Mouse (Mus musculus) neural tube, embryonic 13.5 days (tissue): ENCODE measurements around the gene Cd81. TPM values are rescaled to one million over a fixed set of nuclear protein-coding genes. Genes with fewer than 3 reads are reported as not detected.

Experiments
- ATAC-seq: fragments of 200-750 bp; cut with Nextera tagmentation; 2 replicates; pipeline ENCODE4 v1.8.0; 2017; ENCODE audit warnings: low read depth, mild to moderate bottlenecking, moderate TSS enrichment, moderate library complexity
- H3K27ac ChIP-seq: fragments of 300-500 bp; sonication (generic); replicated peaks from 2 replicates; pipeline ENCODE4 v1.5.1; 2015; ENCODE audit warnings: moderate library complexity, mild to moderate bottlenecking, inconsistent platforms
- H3K27me3 ChIP-seq: fragments of 300-500 bp; sonication (generic); 2 replicates; pipeline ENCODE4 v1.6.1; 2015; ENCODE audit warnings: mild to moderate bottlenecking, inconsistent platforms
- H3K36me3 ChIP-seq: fragments of 300-500 bp; sonication (generic); 2 replicates; pipeline ENCODE4 v1.6.1; 2015; ENCODE audit warnings: mild to moderate bottlenecking, inconsistent platforms
- H3K4me1 ChIP-seq: fragments of 300-500 bp; sonication (generic); replicated peaks from 2 replicates; pipeline ENCODE4 v1.6.1; 2015; ENCODE audit warnings: inconsistent platforms
- H3K4me2 ChIP-seq: fragments of 300-500 bp; sonication (generic); 2 replicates; pipeline ENCODE4 v1.6.1; 2015; ENCODE audit warnings: inconsistent platforms, mild to moderate bottlenecking, moderate library complexity
- H3K4me3 ChIP-seq: fragments of 300-500 bp; sonication (generic); 2 replicates; pipeline ENCODE4 v1.5.1; 2015; ENCODE audit warnings: mild to moderate bottlenecking, inconsistent platforms
- H3K9ac ChIP-seq: fragments of 300-500 bp; sonication (generic); 2 replicates; pipeline ENCODE4 v1.6.1; 2015; ENCODE audit warnings: moderate library complexity, mild to moderate bottlenecking, inconsistent platforms
- H3K9me3 ChIP-seq: fragments of 300-500 bp; sonication (generic); 2 replicates; pipeline ENCODE4 v1.6.1; 2016; ENCODE audit warnings: inconsistent platforms
- WGBS: fragments of 180-500 bp; shearing (Covaris S2); methylation state at CpG from one replicate; pipeline ENCODE4 v1.1.7; 2015; 5-methylcytosine and 5-hydroxymethylcytosine counted together
- polyA plus RNA-seq: library from polyadenylated mRNA; unstranded; fragments of >200 nt; fragmentation: Nextera tagmentation; extraction: Ambion mirVana; gene quantifications from 2 replicates; pipeline ENCODE4 v1.2.1, GENCODE M21; 2015

Cd81 gene
- polyA plus RNA-seq, 1 experiment from 2014 or later, result 369 TPM

DNA sequence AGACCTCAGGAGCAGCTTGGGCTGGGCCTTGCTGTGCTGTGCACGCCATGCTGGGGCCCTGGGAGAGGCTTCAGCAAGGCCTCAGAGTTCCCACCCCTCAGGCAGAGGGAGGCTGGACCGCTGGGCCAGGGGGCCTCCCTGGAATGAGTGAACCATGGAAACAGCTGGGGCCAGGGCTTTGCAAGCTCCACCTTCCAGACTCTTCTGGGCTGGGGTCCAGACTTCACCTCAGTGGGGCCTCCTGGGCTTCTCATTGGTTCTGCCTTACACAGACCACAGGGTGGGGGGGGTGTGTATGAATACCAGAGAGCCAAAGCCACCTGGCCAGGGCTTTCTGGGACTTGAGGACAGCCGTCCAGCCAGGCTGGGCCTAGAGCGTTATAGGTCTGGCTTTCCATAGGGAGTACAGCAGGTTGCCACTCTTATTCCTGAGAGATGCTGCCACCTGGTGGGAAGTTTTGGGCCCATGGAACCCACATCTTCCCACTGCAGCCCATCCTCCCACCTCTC, 34.6 kb downstream of the Cd81 start:
- peak overlapping the region; percentile 15; the same call in 1 of the 2 replicates for H3K4me2 ChIP-seq
- H3K4me3 ChIP-seq, result no peak overlapping the region
- H3K27me3 ChIP-seq, result no peaks in the 10 kb centered on the region
- ATAC-seq, result peak; percentile 72
- no peaks in the 10 kb centered on the region for H3K9me3 ChIP-seq
- peak overlapping the region; percentile 39; the same call in 1 of the 2 replicates for H3K9ac ChIP-seq
- H3K27ac ChIP-seq, result 0 out of 2 replicates have a peak overlapping the region, but pooled peaks have one; percentile 15
- H3K4me1 ChIP-seq, result peaks cover 10% of the 10 kb centered on the region
- H3K36me3 ChIP-seq, result no peaks in the 10 kb centered on the region
- WGBS, result 45% methylated on average over 4 of the region's 4 CpGs

DNA sequence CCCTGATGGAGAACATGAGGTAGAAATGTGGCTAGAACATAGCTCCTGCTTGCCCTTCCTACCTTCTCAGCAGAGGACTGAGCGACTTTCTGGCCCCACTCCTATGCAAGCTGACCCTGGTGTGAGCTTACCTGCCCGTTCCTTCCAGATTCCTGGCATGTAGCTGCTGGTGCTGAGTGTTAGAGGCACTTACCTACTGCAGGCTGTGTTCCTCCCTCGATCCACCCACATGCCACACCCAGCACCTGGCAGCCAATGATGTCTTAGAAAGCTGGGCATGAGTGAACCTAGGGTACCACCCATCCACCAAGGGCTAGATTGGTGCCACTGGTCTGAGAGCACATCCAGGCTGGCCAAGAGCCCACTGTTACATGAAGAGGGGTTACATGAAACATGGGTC, 41.3 kb downstream of the Cd81 start:
- Histone ChIP-seq H3K4me1 (no peaks in the 10 kb centered on the region), H3K27me3 (peaks cover 5% of the 10 kb centered on the region; the same call in 1 of the 2 replicates), H3K9ac (no peak overlapping the region), H3K36me3 (no peaks in the 10 kb centered on the region), H3K9me3 (no peaks in the 10 kb centered on the region), H3K4me3 (no peak overlapping the region), H3K27ac (no peak overlapping the region), H3K4me2 (no peak overlapping the region)
- no peak for ATAC-seq
- WGBS, result 78% methylated on average over 3 of the region's 3 CpGs

DNA sequence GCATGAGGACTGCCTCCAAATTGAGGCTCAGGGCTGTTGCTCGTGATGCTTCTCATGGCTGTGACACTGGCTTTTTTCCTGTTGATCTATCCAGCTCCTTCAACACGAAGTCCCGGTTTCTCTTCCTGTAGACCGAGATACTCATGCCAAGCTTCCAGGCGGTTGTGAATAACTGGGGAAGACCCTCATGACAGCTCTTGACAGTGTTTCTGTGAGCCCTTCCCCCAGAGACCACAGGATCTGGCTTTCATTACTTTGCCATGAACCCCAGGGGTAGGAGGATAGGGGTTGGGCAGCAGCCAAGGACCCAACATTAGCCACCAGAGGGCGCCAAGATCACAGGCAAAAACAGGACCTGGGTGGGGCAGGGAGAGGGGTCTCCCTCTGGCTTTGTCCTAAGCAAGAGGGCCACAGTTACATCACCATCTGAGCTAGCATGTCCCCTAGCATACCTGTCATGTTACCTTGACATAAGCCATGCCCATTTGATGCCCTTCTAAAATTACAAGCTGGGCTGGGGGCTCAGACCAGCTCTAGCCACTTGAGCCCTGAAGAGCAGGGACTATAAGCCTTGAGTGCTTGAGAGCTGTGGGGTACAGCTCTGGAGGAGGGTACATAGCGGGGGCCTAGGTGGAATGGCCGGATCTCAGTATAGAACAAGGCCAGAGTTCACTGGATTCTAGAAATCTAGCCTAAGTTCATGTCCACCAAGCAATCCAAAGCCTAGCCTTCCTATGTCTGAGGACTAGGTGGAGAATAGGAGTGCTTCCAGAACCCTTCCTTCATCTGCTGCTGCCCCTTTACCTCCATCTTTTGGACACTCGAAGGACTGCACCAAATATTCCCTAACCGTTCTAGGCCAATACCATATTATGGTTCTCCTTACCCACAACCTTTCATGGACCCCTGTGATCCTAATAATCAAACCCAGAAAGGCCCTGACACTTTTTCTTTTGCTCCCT, 42.3 kb downstream of the Cd81 start, which contains the start of gene Trpm5:
Gene Trpm5, minus strand, starts transcription at position 51 of the 962 bp plus-strand sequence.
- 47% methylated on average over 10 of the region's 10 CpGs for WGBS

DNA sequence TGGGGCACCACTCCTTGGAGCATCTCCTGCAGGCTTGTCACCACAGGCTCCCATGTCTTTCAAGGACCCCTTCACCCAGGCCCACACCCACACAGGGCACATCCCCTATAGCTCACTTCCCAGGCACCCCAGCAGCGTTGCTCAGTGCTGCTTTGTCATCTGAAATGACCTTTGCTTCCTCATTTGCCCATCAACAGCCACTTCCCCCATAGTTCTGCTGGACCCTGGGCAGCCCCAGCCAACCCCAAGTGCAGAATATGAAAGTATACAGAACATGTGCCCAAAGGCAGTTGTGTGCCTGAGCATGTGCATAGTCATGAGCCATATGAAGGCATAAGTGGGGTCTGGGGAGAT, 43.0 kb downstream of the Cd81 start:
- H3K9ac ChIP-seq, result no peak overlapping the region
- WGBS, result 43% methylated on average over 1 of the region's 1 CpGs
- no peak overlapping the region for H3K27ac ChIP-seq
- no peak overlapping the region for H3K4me3 ChIP-seq
- H3K27me3 ChIP-seq, result peaks cover 5% of the 10 kb centered on the region; the same call in 1 of the 2 replicates
- H3K4me2 ChIP-seq, result no peak overlapping the region
- H3K36me3 ChIP-seq, result no peaks in the 10 kb centered on the region
- H3K9me3 ChIP-seq, result no peaks in the 10 kb centered on the region
- ATAC-seq, result no peak
- no peaks in the 10 kb centered on the region for H3K4me1 ChIP-seq

More for the DNA sequence above, 42.3 kb downstream of the Cd81 start, which contains the start of gene Trpm5:
- Histone ChIP-seq H3K27me3 (peaks cover 5% of the 10 kb centered on the region; the same call in 1 of the 2 replicates), H3K4me2 (no peak within 1 kb of the TSS), H3K36me3 (no peaks in the 10 kb centered on the region), H3K27ac (no peak within 1 kb of the TSS), H3K9ac (no peak within 1 kb of the TSS), H3K4me3 (no peak within 1 kb of the TSS), H3K9me3 (no peaks in the 10 kb centered on the region), H3K4me1 (no peaks in the 10 kb centered on the region)
- no peak for ATAC-seq

DNA sequence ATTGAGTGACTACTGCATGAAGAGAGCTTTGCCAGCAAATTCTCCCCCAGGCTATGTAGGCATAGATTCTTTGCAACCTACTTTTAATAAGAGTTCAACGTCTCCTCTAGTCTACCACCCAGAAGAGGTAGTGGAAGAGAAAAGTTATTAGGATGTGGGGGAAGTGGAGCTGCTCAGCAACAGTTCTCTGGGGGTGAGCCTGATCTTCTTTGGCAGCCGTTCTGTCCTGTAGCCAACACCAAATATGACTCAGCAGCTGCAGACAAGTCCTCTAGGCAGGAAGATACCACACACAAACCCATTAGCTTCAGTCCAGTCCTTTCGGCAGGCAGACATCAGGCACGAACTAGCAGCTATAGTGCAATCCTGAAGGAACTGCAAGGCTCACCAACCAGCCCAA, 48.2 kb downstream of the Cd81 start:
- Histone ChIP-seq H3K4me2 (no peak overlapping the region), H3K27me3 (peaks cover 13% of the 10 kb centered on the region), H3K4me1 (no peaks in the 10 kb centered on the region), H3K9me3 (no peaks in the 10 kb centered on the region), H3K4me3 (no peak overlapping the region), H3K9ac (no peak overlapping the region), H3K27ac (no peak overlapping the region), H3K36me3 (no peaks in the 10 kb centered on the region)
- 76% methylated on average over 4 of the region's 4 CpGs for WGBS
- ATAC-seq, result no peak

DNA sequence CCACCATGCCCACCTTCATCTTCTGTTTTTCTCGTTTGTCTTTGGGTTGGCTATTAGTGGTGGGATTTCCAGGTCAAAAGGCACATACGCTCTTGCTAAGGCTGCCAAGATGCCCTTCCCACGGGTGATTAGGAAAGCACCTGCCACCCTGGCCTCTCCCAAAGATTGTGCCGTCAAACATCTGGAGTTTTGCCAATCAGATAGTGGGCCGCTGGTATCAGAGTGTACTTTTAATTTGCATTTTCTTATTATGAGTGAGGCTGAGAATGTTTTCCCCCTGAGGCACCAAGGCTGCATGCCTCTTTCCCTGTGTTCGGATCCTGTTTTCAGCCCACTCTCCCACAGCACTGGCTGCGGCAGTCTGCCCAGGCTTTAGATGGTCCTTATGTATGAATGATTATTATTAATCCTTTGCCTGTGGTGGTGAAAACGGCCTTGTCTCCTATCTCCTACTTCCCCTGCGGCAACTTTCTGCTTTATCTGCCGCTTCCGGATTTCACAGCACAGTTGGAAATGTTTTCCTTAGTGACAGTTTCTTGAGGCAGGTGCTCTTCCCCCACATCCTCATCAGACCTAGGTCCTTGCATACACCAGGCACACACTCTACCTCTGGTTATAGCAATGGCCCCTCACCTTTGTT, 52.8 kb downstream of the Cd81 start:
- WGBS, result 72% methylated on average over 11 of the region's 11 CpGs

DNA sequence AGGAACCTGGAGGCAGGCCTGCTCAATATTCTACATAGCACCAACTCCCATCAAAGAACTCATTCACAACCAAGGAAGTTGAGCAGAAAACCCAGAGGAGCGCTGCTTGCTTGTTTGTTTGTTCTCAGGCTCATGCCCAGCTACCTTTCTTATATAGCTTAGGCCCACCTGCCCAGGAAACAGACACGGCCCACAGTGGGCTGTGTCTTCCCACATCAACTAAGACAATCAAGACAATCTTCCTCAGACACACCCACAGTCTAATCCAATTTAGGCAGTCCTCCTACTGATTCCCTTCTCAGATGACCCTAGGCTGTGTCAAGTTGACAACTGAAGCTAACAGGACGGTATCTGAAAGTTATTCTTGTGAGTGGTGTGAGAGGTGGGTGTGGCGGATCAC, 53.5 kb downstream of the Cd81 start, which contains the start of gene Kcnq1:
Gene Kcnq1, plus strand, starts transcription at position 301 of the 400 bp plus-strand sequence.
- Histone ChIP-seq H3K4me1 (peaks cover 10% of the 10 kb centered on the region), H3K4me2 (peak within 1 kb of the TSS; percentile 50), H3K9ac (no peak within 1 kb of the TSS), H3K27me3 (peaks cover 57% of the 10 kb centered on the region), H3K9me3 (no peaks in the 10 kb centered on the region), H3K4me3 (peak within 1 kb of the TSS; percentile 26), H3K27ac (no peak within 1 kb of the TSS), H3K36me3 (no peaks in the 10 kb centered on the region)
- no peak for ATAC-seq
- WGBS, result 74% methylated on average over 4 of the region's 4 CpGs

More for the DNA sequence above, 52.8 kb downstream of the Cd81 start:
- ATAC-seq, result no peak
- Histone ChIP-seq H3K27me3 (peaks cover 57% of the 10 kb centered on the region), H3K27ac (no peak overlapping the region), H3K9ac (no peak overlapping the region), H3K4me2 (no peak overlapping the region), H3K4me3 (no peak overlapping the region), H3K36me3 (no peaks in the 10 kb centered on the region), H3K9me3 (no peaks in the 10 kb centered on the region), H3K4me1 (peaks cover 10% of the 10 kb centered on the region)

DNA sequence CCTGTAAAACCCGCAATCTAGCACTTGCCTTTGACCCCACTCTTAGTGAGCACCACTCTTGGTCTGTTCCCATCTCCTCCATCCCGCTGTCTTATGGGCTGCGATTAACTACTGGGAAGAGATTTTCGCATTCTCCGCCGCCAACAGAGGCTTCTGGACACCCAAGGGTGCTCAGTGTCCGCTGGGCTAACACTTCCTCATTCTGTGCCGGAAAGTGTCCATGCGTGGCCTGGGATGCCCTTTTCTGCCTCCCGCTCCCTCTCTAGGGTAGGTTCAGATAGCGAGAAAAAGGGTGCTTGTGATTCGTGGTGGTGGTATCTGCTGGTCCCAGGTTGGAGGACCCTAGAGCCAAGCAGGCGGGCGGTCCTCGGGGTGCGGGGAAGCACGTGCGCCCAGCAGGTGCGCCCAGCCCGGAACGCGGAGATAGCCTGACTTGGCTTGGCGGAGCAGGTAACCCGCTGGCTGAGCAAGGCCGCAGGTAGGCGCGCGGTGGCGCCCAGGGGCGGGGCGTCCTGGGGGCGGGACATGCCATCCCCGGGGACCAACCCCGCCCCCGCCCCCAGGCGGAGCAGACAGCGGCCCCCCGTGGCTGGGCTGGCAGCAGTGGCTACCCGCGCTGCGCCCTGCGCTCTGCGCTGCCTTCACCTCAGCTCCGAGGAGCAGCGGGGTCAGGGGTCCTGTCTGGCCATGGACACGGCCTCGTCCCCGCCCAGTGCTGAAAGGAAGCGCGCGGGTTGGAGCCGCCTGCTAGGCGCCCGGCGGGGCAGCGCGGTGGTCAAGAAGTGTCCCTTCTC, 54.3 kb downstream of the Cd81 start:
- H3K27me3 ChIP-seq, result peaks cover 57% of the 10 kb centered on the region
- 8% methylated on average over 53 of the region's 57 CpGs for WGBS
- no peaks in the 10 kb centered on the region for H3K9me3 ChIP-seq

DNA sequence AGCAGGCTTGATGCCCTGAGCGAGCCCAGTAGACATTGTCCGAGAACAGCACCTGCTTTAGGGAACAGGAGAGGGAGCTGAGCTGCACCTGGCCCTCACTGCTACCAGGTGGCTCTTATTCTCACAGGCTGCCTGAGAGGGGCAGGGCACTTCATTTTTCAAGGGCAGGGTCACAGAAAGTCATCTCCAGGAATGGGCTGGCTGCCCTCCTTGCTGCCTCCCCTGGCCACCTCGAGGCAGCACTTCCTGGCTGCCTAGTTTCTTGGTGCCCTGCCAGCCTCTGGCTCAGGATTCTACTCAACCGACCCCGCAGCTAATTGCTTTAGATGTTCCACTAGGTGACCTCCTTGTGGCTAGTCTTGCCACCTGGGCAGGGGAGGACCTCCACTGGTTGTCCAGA, 55.7 kb downstream of the Cd81 start:
- Histone ChIP-seq H3K36me3 (no peaks in the 10 kb centered on the region), H3K27me3 (peaks cover 57% of the 10 kb centered on the region), H3K4me2 (no peak overlapping the region), H3K9ac (no peak overlapping the region), H3K4me1 (peaks cover 10% of the 10 kb centered on the region), H3K27ac (no peak overlapping the region), H3K4me3 (no peak overlapping the region), H3K9me3 (no peaks in the 10 kb centered on the region)
- no peak for ATAC-seq
- 43% methylated on average over 5 of the region's 5 CpGs for WGBS

More for the DNA sequence above, 54.3 kb downstream of the Cd81 start:
- Histone ChIP-seq H3K4me3 (peak overlapping the region; percentile 26), H3K27ac (no peak overlapping the region), H3K9ac (no peak overlapping the region), H3K4me1 (peaks cover 10% of the 10 kb centered on the region), H3K4me2 (peak overlapping the region; percentile 50), H3K36me3 (no peaks in the 10 kb centered on the region)
- no peak for ATAC-seq

DNA sequence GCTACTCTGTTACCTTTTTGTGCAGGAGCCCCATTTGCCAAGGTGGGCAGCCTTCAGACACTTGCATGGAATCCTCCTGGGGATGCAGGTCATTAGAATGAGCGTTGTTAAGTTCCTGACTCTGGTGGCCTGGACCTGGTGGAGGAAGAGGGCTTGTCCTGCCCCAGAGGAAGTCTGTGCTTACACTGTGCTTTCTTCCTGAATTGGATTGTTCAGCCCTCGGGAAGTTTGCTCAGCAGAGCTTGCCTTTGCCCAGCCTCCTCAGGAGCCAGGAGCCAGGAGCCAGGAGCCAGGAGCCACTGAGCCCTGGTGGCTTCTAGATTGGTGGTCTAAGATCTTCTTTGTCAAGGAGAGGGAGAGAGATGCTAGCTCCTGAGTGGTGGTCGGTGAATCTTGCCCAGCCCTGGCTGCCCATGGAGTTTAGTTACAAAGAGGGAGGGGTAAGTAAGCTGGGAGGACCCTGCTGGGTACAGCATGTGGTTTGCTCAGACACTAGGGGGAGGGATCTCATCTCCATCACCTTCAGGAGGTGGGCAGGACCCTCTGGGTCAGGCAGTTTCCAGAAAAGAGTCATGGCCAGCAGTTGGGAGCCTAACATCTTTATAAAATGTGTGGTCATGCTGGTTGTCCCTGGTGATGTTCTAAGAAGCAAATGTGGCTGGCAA, 56.6 kb downstream of the Cd81 start:
- Histone ChIP-seq H3K4me2 (0 out of 2 replicates have a peak overlapping the region, but pooled peaks have one; percentile 1), H3K27ac (no peak overlapping the region), H3K36me3 (no peaks in the 10 kb centered on the region), H3K9me3 (no peaks in the 10 kb centered on the region), H3K27me3 (peaks cover 57% of the 10 kb centered on the region), H3K9ac (no peak overlapping the region), H3K4me3 (no peak overlapping the region), H3K4me1 (peaks cover 10% of the 10 kb centered on the region)
- no peak for ATAC-seq
- 31% methylated on average over 3 of the region's 3 CpGs for WGBS

DNA sequence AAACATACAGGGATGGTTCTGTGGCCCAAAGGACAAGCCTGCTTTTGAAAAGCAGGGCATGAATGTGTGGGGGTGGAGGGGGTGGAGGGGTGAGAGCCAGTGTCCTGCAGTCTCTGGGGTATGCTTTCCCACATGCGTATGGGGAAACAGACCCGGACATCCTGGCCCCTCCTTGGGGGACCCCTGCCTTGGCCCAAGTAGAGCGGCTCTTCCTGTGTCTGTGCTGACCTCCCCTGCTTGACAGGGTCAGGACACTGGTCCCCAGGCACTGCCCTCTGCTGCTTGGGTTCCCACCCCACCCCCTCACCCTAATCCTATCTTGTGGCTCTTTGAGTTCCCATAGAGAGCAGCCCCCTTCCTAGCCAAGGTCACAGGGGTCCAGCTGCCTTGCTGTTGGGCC, 57.2 kb downstream of the Cd81 start:
- Histone ChIP-seq H3K27ac (no peak overlapping the region), H3K4me3 (no peak overlapping the region), H3K4me1 (peaks cover 10% of the 10 kb centered on the region), H3K4me2 (0 out of 2 replicates have a peak overlapping the region, but pooled peaks have one; percentile 1), H3K27me3 (peaks cover 55% of the 10 kb centered on the region), H3K36me3 (no peaks in the 10 kb centered on the region), H3K9me3 (no peaks in the 10 kb centered on the region), H3K9ac (no peak overlapping the region)
- ATAC-seq, result no peak
- 67% methylated on average over 3 of the region's 3 CpGs for WGBS
